Mouse (Mus musculus) hindbrain, postnatal 0 days (tissue): ENCODE results near the gene Olfr1495. TPM values are rescaled to one million over a fixed set of nuclear protein-coding genes. Genes with fewer than 3 reads are reported as not detected.
A peak's percentile ranks its signal among the peaks of the same experiment; 100 is the strongest.

Experiments used
- ATAC-seq: fragments of 200-750 bp; cut with Nextera tagmentation; 2 replicates; pipeline ENCODE4 v1.8.0; 2017; ENCODE audit warnings: mild to moderate bottlenecking, moderate TSS enrichment, moderate library complexity
- DNase-seq: peaks from one replicate; pipeline ENCODE4 v3.0.0-alpha.2; 2015; ENCODE audit warnings: low spot score
- H3K27ac ChIP-seq: fragments of 300-500 bp; sonication (generic); 2 replicates; pipeline ENCODE4 v1.5.1; 2014; ENCODE audit warnings: mild to moderate bottlenecking
- H3K27me3 ChIP-seq: fragments of 300-500 bp; sonication (generic); 2 replicates; pipeline ENCODE4 v1.6.1; 2014; ENCODE audit warnings: low read length, mixed read lengths; ENCODE audit not compliant: insufficient read depth
- H3K36me3 ChIP-seq: fragments of 300-500 bp; sonication (generic); 2 replicates; pipeline ENCODE4 v1.6.1; 2014; ENCODE audit warnings: low read length, mixed read lengths; ENCODE audit not compliant: insufficient read depth
- H3K4me1 ChIP-seq: fragments of 300-500 bp; sonication (generic); 2 replicates; pipeline ENCODE4 v1.6.1; 2014; ENCODE audit warnings: antibody characterized with exemption, low read length, mixed read lengths; ENCODE audit not compliant: insufficient read depth
- H3K4me2 ChIP-seq: fragments of 300-500 bp; sonication (generic); 2 replicates; pipeline ENCODE4 v1.6.1; 2014; ENCODE audit warnings: low read depth, mild to moderate bottlenecking, low read length, moderate library complexity, mixed read lengths
- H3K4me3 ChIP-seq: fragments of 300-500 bp; sonication (generic); 2 replicates; pipeline ENCODE4 v1.5.1; 2014; ENCODE audit warnings: low read length
- H3K9ac ChIP-seq: fragments of 300-500 bp; sonication (generic); replicated peaks from 2 replicates; pipeline ENCODE4 v1.6.1; 2014; ENCODE audit warnings: mild to moderate bottlenecking, low read length, moderate library complexity, mixed read lengths
- H3K9me3 ChIP-seq: fragments of 300-500 bp; sonication (generic); 2 replicates; pipeline ENCODE4 v1.6.1; 2016; ENCODE audit warnings: low read length, mixed read lengths
- CTCF ChIP-seq: IDR thresholded peaks from 2 replicates; pipeline ENCODE4 v1.5.1; 2016; ENCODE audit warnings: antibody characterized with exemption, control low read depth, low read depth
- whole genome bisulfite sequencing: fragments of 180-500 bp; shearing (Covaris S2); extraction: QIAGEN DNeasy Blood & Tissue Kit; methylation state at CpG from one replicate; pipeline ENCODE4 v1.1.7; 2014; 5-methylcytosine and 5-hydroxymethylcytosine counted together
- polyA plus RNA-seq: library from polyadenylated mRNA; unstranded; fragments of >200 nt; fragmentation: Nextera tagmentation; extraction: Ambion mirVana; gene quantifications from 2 replicates; pipeline ENCODE4 v1.2.1, GENCODE M21; 2015
- total RNA-seq: library from RNA; depleted of rRNA; stranded (reverse); fragments of >200 nt; gene quantifications from 2 replicates; pipeline ENCODE4 v1.2.3, GENCODE M21; 2014; rRNA removed

The Olfr1495 gene
- total and polyA plus RNA-seq, 2 experiments from 2014 or later: not detected

- Histone ChIP-seq H3K9ac (no peak overlapping the region), H3K4me2 (no peak overlapping the region), H3K4me1 (no peaks in the 10 kb centered on the region), H3K4me3 (no peak overlapping the region), H3K27ac (no peak overlapping the region), H3K36me3 (no peaks in the 10 kb centered on the region), H3K27me3 (no peaks in the 10 kb centered on the region), H3K9me3 (no peaks in the 10 kb centered on the region)
- TF ChIP-seq CTCF: peak; percentile 49
- WGBS: 60% methylated on average over 2 of the region's 2 CpGs
- DNase-seq (no peak), ATAC-seq (no peak)
Observed at GRCm38 (mm10) chr19:13812823-13813222, 48.4 kb downstream of the Olfr1495 start.

GRCm38 (mm10) chr19:13818827-13819226 lies 54.4 kb downstream of the Olfr1495 start:
- H3K4me3 ChIP-seq: no peak overlapping the region
- ATAC-seq: peak; percentile 58; the same call in 1 of the 2 replicates
- no peaks in the 10 kb centered on the region for H3K4me1 ChIP-seq
- no peaks in the 10 kb centered on the region for H3K27me3 ChIP-seq
- H3K36me3 ChIP-seq: no peaks in the 10 kb centered on the region
- WGBS: 32% methylated on average over 5 of the region's 5 CpGs
- H3K9me3 ChIP-seq: no peaks in the 10 kb centered on the region
- no peak overlapping the region for H3K27ac ChIP-seq
- DNase-seq: peak; percentile 63
- no peak overlapping the region for H3K4me2 ChIP-seq
- no peak overlapping the region for H3K9ac ChIP-seq
- TF ChIP-seq CTCF: peak; percentile 72

DNA sequence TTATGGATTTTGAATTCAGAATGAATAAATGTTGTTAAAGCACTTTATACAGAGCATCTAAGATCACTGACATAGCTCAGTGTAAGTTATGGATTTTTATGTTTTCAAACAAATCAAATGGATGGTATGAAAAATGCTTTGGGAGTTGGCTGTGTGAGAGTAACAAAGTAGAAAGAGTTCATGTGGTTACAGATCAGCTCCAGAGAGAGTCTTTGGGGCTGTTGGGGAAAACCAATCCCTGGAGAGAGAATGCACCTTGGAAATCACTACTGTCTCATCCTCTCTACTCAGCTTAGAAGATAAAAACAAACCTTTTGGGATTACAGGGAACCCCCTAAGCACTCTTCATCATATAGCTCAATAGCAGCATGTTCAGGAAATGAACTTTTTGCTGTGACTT lies 54.9 kb downstream of the Olfr1495 start, which contains the start of gene Olfr1499:
Olfr1499 (minus strand) TSS at position 101 of the 400 bp plus-strand sequence.
- no peak for DNase-seq
- Histone ChIP-seq H3K27ac (no peak within 1 kb of the TSS), H3K4me1 (no peaks in the 10 kb centered on the region), H3K27me3 (no peaks in the 10 kb centered on the region), H3K9ac (no peak within 1 kb of the TSS), H3K36me3 (no peaks in the 10 kb centered on the region), H3K4me3 (no peak within 1 kb of the TSS), H3K9me3 (no peaks in the 10 kb centered on the region), H3K4me2 (no peak within 1 kb of the TSS)
- ATAC-seq: no peak
- TF ChIP-seq CTCF: no peak

Other genes starting within 250 kb of the Olfr1495 start
- not detected in 2 replicates for gene Olfr1480, start 236.7 kb upstream of the Olfr1495 start, total RNA-seq
- gene Olfr1480, start 236.7 kb upstream of the Olfr1495 start, polyA plus RNA-seq: not detected in 2 replicates
- gene Olfr1484, start 181.1 kb upstream of the Olfr1495 start, total RNA-seq: not detected in 2 replicates
- gene Olfr1484, start 181.1 kb upstream of the Olfr1495 start, polyA plus RNA-seq: not detected in 2 replicates
- not detected in 2 replicates for gene Olfr1487, start 147.2 kb upstream of the Olfr1495 start, total RNA-seq
- gene Olfr1487, start 147.2 kb upstream of the Olfr1495 start, polyA plus RNA-seq: not detected in 2 replicates
- not detected in 2 replicates for gene Olfr1489, start 133.0 kb upstream of the Olfr1495 start, total RNA-seq
- gene Olfr1489, start 133.0 kb upstream of the Olfr1495 start, polyA plus RNA-seq: not detected in 2 replicates
- not detected in 2 replicates for gene Olfr1490, start 113.5 kb upstream of the Olfr1495 start, total RNA-seq
- gene Olfr1490, start 113.5 kb upstream of the Olfr1495 start, polyA plus RNA-seq: not detected in 2 replicates
- not detected in 2 replicates for gene Olfr1491, start 67.3 kb upstream of the Olfr1495 start, total RNA-seq
- not detected in 2 replicates for gene Olfr1491, start 67.3 kb upstream of the Olfr1495 start, polyA plus RNA-seq
- gene Olfr1493-ps1, start 41.3 kb upstream of the Olfr1495 start, total RNA-seq: not detected in 2 replicates
- not detected in 2 replicates for gene Olfr1493-ps1, start 41.3 kb upstream of the Olfr1495 start, polyA plus RNA-seq
- gene Olfr1494, start 24.9 kb upstream of the Olfr1495 start, total RNA-seq: not detected in 2 replicates
- gene Olfr1494, start 24.9 kb upstream of the Olfr1495 start, polyA plus RNA-seq: not detected in 2 replicates
- not detected in 2 replicates for gene Olfr1496, start 13.3 kb downstream of the Olfr1495 start, total RNA-seq
- not detected in 2 replicates for gene Olfr1496, start 13.3 kb downstream of the Olfr1495 start, polyA plus RNA-seq
- gene Olfr1497, start 33.6 kb downstream of the Olfr1495 start, total RNA-seq: not detected in 2 replicates
- gene Olfr1497, start 33.6 kb downstream of the Olfr1495 start, polyA plus RNA-seq: not detected in 2 replicates
- gene Olfr1499, start 54.8 kb downstream of the Olfr1495 start, total RNA-seq: not detected in 2 replicates
- not detected in 2 replicates for gene Olfr1499, start 54.8 kb downstream of the Olfr1495 start, polyA plus RNA-seq
- not detected in 2 replicates for gene Olfr1500, start 65.9 kb downstream of the Olfr1495 start, total RNA-seq
- gene Olfr1500, start 65.9 kb downstream of the Olfr1495 start, polyA plus RNA-seq: not detected in 2 replicates
- not detected in 2 replicates for gene Olfr1501, start 86.1 kb downstream of the Olfr1495 start, total RNA-seq
- gene Olfr1501, start 86.1 kb downstream of the Olfr1495 start, polyA plus RNA-seq: not detected in 2 replicates
- not detected in 2 replicates for gene Olfr1502, start 97.2 kb downstream of the Olfr1495 start, total RNA-seq
- gene Olfr1502, start 97.2 kb downstream of the Olfr1495 start, polyA plus RNA-seq: not detected in 2 replicates
- gene Olfr1504, start 133.3 kb downstream of the Olfr1495 start, total RNA-seq: not detected in 2 replicates
- gene Olfr1504, start 133.3 kb downstream of the Olfr1495 start, polyA plus RNA-seq: not detected in 2 replicates
- not detected in 2 replicates for gene Olfr1505, start 148.9 kb downstream of the Olfr1495 start, total RNA-seq
- gene Olfr1505, start 148.9 kb downstream of the Olfr1495 start, polyA plus RNA-seq: not detected in 2 replicates